Mouse (Mus musculus) v-Abl transformed pro-B cells (cell line): ENCODE results near the gene Hivep3.

ENCODE experiments used
- in situ Hi-C, 2 experiments: fragments of 400-800 bp; cut with MboI; formaldehyde crosslinking; loops; one replicate each; pipeline ENCODE4 v1.15.1; 2025; ENCODE audit not compliant: unreplicated experiment in 2 of 2

The Hivep3 gene

DNA sequence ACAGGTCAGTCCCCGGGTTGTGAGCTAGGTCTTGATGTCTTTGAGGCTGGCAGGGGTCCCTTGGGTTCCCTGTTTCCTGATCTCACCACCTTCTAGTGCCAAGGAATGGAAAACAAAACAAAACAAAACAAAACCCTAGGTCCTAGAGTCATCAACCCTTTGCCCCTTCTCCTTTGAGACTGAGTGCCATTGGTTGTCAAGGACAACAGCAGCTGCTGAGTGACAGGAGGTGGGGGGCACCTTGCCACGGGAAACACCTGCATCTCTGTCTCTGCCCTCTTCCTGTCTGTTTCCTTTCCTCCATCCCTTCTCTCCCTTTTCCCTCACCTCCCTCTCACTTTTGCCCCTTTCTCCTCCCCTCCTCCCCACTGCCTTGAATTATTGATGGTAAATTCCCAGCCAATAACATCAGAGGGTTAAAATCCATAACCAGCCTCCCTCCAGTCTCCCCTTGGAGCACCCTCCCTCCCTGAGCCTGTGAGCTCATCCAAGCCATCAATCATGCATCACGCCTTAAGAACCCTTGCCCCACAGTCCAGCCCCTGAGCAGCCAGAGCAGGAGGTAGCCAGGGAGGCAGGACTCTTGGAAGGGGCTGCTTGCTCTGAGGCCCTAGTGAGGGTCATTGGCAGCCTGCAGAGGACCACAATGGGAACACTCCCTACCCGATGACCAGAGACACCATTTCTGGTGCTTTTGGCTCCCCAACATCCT lies 253.9 kb downstream of the Hivep3 start:
- in situ Hi-C loops, result no loop called here

GRCm38 (mm10) chr4:119989031-119989693 lies 255.6 kb downstream of the Hivep3 start:
- in situ Hi-C loops, result no loop called here

GRCm38 (mm10) chr4:119990346-119990745 lies 256.8 kb downstream of the Hivep3 start:
- in situ Hi-C loops, result no loop called here

DNA sequence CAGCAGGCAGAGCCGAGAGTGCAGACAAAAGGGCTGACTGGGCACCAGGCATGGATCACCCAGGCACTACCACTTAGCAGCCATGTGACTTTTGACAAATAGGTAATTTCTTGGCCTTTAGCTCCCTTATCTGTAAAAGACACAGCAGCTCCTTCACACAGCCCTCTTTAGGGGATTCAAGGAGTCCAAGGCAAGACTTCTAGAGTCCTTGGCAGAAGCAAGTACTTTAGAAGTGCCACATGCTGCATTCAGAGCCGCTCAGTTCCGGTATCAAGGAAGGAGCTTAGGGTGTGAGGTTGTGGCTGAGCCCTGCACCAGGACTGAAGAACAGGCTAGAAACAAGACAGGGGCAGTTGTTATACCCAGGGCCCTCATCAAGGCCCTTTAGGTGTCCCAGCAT lies 257.3 kb downstream of the Hivep3 start:
- in situ Hi-C loops, result no loop called here

DNA sequence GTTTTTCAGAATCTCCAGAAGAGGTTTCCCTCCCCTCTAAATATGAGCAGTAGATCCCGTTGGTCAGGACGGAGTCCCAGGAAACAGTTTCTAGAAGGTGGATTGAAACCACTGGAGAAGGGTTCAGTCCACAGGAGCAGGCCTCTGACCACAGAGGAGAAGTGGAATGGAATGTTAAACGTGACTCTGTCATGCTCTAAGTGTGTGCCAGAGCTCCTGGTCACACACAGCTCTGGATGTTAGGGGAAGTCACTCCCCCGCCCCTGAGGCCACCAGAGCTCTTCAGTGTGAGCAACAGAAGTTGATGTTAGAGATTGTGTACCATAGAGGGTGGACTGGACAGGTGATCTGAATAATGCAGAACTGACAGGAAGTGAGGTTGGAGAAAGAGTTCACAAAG lies 258.2 kb downstream of the Hivep3 start:
- in situ Hi-C loops, result no loop called here

DNA sequence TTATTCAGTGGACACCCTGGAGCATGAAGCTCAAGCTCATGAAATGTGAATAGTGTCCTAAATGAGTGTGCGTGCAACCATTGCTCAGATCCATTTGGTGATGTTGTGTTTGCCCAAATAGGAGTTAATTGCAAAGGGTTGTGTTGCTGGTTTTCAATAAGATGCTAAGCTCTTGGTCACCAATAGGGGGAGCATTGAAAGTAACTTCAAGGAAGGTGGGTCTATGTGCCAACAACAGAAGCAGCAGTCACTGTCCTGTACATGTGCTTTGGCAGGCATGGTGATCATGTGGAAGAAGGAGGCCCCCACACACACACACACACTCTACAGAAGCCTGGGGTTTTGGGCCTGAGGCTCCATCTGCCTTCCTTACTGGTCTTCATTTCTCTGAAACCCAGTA lies 262.8 kb downstream of the Hivep3 start:
- in situ Hi-C loops, result no loop called here

DNA sequence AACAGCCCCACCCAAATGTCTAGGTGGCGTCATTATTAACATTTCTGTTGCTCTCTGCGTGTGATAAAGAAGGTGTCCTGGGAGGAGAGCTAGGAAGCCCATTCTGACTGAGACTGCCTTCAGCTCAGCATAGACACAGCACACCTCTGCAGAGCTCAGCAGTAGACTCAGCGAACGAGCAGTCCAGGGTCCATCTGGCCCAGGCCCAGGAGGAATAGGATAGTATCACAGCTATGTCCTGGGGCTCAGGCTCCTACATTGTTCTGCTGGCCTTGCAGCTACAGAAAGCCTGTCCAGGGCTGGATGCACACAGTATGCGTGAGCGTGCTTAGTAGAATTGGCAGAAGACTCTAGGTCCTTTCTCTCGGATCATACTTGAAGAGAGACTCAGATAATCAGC lies 263.8 kb downstream of the Hivep3 start:
- in situ Hi-C loops, result no loop called here

- in situ Hi-C loops, result no loop called here
These were observed 265.3 kb downstream of the Hivep3 start for GRCm38 (mm10) chr4:119998911-119999310.

DNA sequence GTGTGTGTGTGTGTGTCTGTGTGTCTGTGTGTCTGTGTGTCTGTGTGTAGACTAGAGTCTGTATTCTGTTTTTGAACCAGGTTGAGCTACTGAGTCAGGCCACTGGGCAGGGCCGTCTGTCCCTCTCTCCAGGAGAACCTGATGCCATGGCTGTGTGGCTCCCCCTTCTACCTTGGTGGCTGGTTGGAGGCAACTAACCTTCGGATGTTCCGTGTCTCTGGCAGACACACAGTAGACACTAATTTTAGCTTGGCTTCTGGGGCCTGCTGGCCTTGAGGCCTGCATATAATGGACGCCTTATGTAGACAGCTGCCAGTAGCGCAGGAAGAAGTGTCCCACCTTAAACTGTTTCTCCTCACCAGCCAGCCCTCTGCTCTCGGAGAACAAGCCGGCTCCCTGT lies 267.3 kb downstream of the Hivep3 start:
- in situ Hi-C loops, result no loop called here

DNA sequence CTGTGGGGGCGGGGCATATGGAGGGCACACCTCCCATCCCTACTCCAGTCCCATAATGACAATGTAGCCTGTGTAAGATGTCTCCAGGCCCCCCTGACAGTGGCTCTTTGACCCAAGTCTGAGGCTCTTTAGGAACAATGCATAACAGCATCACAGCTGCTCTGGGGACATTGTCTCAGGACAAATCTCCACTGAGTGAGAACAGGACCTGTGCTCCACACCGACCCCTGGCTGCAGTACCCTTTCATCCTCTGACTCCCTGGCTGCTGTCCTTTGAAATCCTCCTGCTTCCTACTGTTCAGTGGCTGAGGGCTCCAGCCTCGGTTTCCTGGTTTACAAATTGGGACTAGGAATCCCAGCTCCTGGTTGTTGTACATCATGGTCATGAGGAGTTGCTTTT lies 269.4 kb downstream of the Hivep3 start:
- in situ Hi-C loops, result no loop called here

DNA sequence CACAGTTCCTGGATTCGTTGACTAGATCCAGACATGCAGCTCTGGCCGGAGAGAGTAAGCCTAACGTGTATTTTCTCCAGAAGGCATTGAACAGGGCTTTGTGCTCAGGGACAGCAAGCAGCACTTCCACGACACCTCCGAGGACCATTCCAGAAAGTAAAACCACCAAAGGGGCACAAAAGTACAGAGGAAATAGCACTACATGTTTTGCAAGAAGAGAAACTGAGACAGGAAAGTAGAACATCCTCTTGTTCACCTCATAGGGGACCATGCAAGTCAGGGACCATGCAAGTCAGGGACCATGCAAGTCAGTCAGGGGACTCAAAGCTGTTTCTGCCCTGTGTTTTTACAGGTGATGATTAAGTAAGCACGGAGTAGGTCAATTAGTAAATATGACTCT lies 272.5 kb downstream of the Hivep3 start:
- in situ Hi-C loops, result loop anchor here in 1 of 2 experiments (5.0 kb wide), 1 partner anchor 44 kb away; no protein-coding TSS in a partner anchor

GRCm38 (mm10) chr4:120007889-120008288 lies 274.3 kb downstream of the Hivep3 start:
- in situ Hi-C loops, result loop anchor here in 1 of 2 experiments (5.0 kb wide), 1 partner anchor 46 kb away; no protein-coding TSS in a partner anchor

GRCm38 (mm10) chr4:120009151-120009550 lies 275.6 kb downstream of the Hivep3 start:
- in situ Hi-C loops, result loop anchor here in 1 of 2 experiments (5.0 kb wide), 1 partner anchor 47 kb away; no protein-coding TSS in a partner anchor

- in situ Hi-C loops, result no loop called here
These were observed 278.2 kb downstream of the Hivep3 start for GRCm38 (mm10) chr4:120011788-120012187.

GRCm38 (mm10) chr4:120012891-120013290 lies 279.3 kb downstream of the Hivep3 start:
- in situ Hi-C loops, result no loop called here

DNA sequence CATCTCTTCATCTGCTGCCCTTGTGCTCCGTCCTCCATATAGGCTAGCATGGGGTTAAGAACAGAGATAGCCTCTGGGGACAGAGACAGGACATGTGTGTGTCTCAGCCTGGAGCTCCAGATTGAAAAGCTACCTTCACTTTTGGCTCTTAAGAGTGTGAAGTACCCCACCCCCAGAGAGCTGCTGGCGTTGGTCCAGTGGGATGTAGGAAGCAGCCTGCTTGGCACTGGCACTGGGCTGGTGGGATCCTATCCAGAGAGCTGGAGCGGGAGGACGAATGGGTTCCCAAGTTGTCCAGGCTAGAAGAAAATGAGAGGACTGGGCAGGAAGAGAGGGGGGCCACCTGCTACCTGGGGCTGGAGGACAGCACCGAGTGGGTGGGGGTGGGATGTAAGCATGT lies 284.8 kb downstream of the Hivep3 start:
- in situ Hi-C loops, result no loop called here

DNA sequence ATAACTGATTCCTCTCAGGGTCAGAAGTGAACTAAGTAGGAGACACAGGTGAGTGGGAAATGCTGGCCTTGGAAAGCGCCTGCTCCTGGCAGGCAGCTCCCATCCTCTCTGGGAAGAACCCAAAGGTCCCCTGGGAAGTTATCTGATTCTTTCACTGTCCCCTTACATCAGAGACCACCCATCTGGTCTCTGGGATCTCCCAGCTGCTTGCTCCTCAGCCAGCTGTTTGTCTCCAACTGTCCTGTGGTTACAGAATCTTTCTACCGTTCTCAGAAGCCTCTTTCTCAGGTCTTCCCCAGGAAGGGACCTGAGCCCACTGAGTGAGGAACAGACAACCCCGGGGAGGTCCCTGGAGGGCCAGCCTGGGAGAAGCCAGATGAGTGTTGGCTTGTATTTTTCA lies 288.8 kb downstream of the Hivep3 start:
- in situ Hi-C loops, result no loop called here

GRCm38 (mm10) chr4:120023221-120023840 lies 289.7 kb downstream of the Hivep3 start:
- in situ Hi-C loops, result no loop called here

DNA sequence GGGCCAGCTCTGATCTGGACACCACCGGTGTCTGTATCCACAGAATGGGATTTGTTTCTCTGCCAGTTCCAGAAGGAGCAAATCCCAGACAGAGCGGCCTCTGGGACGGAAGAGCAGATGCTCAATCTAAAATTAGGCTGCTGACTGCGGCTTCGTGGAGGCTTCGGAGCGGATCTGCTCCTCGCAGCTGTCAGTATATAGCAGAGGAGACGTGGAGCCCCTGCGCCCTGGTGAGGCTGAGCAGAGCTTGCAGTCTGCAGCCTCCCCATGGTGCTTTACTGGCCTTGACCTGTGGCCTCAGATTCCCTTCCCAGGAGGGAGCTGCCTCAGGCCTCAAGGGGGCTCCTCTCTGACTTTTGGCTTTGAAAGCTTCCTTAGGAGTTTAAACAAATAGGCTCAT lies 290.5 kb downstream of the Hivep3 start:
- in situ Hi-C loops, result no loop called here

DNA sequence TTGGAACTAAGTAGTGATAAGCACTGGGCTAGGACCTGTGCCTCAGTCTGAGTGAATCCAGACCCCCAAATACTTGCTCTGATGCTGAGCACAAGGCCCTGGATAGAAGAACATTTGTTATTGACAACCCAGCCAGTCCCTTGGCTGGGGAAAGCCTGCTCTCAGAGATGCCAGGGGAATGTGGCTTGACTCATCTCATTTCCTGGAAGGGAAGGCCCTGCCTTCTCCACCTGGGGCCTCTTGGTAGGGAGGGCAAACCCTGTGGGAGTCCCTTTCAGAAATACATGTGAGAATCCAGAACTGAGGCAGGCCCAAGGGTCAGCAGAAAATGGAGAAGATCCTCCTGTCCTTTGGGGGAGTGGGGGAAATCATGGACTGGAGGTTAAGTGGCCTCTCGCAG lies 294.1 kb downstream of the Hivep3 start:
- in situ Hi-C loops, result no loop called here

DNA sequence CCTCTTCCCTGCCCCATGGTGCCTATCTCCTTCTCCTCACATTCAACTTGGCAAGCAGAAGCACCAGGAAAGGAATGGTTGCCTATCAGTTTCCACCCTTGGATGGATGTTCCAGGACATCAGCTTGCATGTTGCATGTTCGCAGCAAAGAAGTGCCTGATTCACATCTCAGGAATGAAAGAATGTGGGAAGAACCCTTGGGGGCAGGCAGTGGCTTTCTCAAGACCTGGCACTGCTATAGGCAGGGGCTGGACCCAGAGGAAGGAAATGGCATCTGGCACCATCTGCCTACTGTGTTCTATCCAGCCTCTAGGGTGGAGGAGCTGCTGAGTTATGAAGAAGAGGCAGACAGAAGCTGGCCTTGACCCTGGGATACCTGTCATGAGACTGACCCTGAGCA lies 296.4 kb downstream of the Hivep3 start:
- in situ Hi-C loops, result loop anchor here in 1 of 2 experiments (5.0 kb wide), 1 partner anchor 68 kb away; no protein-coding TSS in a partner anchor
